Mouse (Mus musculus) mesoderm, embryonic 11.5 days (tissue): ENCODE data around the gene Gm27029.
A peak's percentile ranks its signal among the peaks of the same experiment; 100 is the strongest.
"Not testable (repeated sequence)": the region's sequence is repeated elsewhere in the genome, so short reads cannot be mapped to it uniquely, and the experiment has no call there.

Source experiments
- DNase-seq: peaks from one replicate; pipeline ENCODE4 v3.0.0-alpha.2; 2012; ENCODE audit warnings: low read depth, low spot score

The Gm27029 gene

GRCm38 (mm10) chr11:101424105-101424851 is at the start of gene Gm27029:
Gm27029 (minus strand) TSS chr11:101424796.
- no peak for DNase-seq

- DNase-seq = no peak
Measured at GRCm38 (mm10) chr11:101474298-101474697, 49.7 kb upstream of the Gm27029 start.

DNA sequence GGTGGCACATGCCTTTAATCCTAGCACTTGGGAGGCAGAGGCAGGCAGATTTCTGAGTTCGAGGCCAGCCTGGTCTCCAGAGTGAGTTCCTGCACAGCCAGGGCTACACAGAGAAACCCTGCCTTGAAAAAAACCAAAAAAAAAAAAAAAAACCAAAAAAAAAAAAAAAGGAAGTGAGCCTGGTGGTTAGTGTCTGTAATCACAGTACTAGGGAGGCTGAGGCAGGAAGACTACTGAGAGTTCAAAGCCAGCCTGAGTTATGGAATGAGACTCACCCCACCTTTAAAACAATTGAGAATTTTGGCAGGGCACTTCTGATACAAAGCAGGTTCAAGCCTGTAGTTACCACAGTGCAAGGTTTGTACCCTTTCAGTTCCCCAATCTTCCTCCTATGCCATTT is 49.1 kb upstream of the Gm27029 start:
- not testable (repeated sequence) for DNase-seq

- no peak for DNase-seq
Measured at GRCm38 (mm10) chr11:101472336-101472735, 47.7 kb upstream of the Gm27029 start.

GRCm38 (mm10) chr11:101471926-101472325 is 47.3 kb upstream of the Gm27029 start:
- DNase-seq = no peak

GRCm38 (mm10) chr11:101470206-101470605 is 45.6 kb upstream of the Gm27029 start:
- no peak for DNase-seq

GRCm38 (mm10) chr11:101469155-101469554 is 44.6 kb upstream of the Gm27029 start:
- no peak for DNase-seq

DNA sequence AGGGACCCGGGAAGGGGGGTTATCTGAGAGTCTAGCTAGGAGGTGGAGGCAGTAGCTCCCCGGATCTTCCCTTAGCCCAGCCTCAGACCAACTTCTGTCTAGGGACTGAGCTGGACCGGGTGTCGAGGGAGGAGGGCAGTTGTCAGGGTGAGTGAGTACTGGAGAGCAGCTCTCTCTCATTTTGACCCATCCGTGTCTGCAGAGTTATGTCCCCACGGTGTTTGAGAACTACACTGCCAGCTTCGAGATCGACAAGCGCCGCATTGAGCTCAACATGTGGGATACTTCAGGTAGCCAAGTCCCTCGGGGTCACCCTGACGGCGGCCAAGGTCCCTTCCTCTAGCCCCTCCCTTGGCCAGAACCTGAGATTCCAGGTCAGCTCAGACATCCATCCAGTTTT is 44.1 kb upstream of the Gm27029 start:
- DNase-seq = no peak

GRCm38 (mm10) chr11:101468263-101468688 is 43.7 kb upstream of the Gm27029 start:
- no peak for DNase-seq

GRCm38 (mm10) chr11:101467477-101468262 is 43.1 kb upstream of the Gm27029 start:
- DNase-seq = peak; percentile 80

GRCm38 (mm10) chr11:101466552-101466950 is 42.0 kb upstream of the Gm27029 start:
- DNase-seq = not testable (repeated sequence)

GRCm38 (mm10) chr11:101465869-101466551 is 41.4 kb upstream of the Gm27029 start, which contains the start of gene Vat1:
Vat1 (minus strand) TSS chr11:101466230.
- peak; percentile 62 for DNase-seq

DNA sequence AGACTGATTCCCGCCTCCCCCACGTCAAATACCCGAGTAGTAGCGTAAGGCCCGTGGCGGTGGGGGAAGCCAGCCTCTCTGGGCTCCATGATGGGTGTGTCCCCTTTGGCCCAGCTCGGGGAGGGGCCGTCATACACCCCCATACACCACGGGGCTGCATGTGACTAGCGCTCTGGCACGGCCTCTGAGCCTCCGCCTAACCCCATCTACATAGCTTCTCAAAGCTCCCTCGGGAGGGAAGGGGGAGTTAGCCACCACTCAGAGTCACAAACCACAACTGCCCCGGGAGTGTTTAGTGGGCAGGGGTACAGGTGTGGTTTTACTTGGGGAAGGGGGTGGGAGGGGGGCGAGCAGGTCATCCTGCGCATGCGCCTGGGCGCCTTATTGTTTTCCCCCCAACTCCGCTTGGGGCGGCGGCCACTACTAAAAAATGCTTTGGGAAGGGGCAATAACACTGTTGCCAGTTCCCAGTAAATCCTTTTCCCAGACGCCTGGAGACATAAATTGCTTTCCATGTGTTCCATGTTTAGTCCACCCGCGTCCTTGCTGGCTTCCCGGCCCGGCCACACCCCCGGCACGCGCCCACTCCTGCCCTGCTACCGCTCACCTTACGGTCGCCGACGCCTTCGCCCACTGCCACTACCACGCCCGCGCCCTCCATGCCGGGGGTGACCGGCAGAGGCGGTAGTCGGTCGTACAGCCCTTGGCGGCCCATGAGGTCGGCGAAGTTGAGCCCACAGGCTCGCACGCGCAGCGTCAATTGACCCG is 40.7 kb upstream of the Gm27029 start:
- DNase-seq = peak; percentile 48

DNA sequence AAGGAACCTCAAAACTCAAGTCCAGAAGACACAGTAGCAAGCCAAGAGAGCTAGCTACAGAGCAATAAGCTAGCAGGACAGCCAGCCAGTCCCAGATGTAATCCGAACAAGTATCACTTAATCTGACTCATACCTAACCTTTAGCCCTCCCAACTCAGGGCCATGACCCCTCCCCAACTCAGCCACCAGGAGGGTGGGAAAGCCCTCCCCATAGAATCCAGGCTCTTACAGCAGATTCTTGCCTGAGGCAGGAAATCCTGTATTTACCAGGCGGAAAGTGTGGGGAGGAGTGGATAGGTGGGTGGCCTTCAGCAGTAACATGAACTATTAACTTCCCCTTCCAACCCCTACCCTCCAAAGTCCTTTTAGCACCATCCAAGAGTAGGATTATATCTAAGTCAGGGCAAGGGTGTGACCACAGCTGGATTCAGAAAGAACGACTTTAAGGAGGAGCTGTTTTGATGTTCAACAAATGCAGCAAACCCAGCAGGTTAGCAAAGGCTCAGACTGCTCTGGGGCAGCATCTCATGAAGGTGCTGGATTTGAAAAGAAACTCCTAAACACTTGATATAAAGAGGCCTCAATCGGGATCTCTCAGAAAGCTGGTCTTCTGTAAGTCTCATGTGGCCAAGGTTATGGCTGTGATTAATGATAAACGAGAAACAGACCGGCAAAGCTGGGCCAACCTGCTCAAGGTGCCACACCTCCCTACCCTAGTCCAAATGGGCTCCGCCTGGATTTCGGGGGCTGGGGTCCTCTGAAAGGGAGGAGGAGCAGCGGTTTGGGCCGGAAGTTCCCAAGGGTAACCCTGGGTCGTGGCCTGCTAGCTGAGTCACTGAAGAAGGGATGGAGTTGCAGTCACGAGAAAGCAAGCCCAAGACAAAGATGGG is 39.9 kb upstream of the Gm27029 start, which contains the start of gene Rnd2:
Gene Rnd2, plus strand, starts transcription at position 789 of the 890 bp plus-strand sequence.
- DNase-seq = no peak

- DNase-seq = peak; percentile 64
Measured at GRCm38 (mm10) chr11:101462583-101463440, 38.2 kb upstream of the Gm27029 start.

GRCm38 (mm10) chr11:101462141-101462540 is 37.5 kb upstream of the Gm27029 start:
- no peak for DNase-seq

DNA sequence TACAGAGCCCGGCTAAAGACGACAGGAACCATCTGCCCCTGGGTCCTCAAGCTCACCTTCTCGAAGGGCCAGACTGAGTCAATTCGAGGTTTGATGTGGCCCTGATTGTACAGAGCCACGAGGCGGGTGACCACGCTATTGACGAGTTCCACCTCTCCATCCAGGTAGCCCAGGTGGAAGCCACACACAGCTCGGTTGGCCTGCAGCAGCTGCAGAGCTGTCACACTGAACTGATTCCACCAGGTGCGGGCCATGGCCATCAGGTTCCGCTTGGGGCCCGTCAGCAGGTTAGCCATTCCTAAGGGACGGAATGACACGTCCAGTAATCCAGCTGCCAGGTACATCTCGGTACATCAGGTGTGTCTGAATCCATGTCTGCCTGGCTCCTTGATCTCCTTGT is 35.7 kb upstream of the Gm27029 start:
- no peak for DNase-seq

- DNase-seq = no peak
Measured at GRCm38 (mm10) chr11:101459716-101460115, 35.1 kb upstream of the Gm27029 start.

GRCm38 (mm10) chr11:101458217-101458616 is 33.6 kb upstream of the Gm27029 start:
- no peak for DNase-seq
